Mouse (Mus musculus) neural tube, embryonic 13.5 days (tissue): ENCODE measurements around the gene Fgfr2. TPM values are rescaled to one million over a fixed set of nuclear protein-coding genes. Genes with fewer than 3 reads are reported as not detected.
A peak's percentile ranks its signal among the peaks of the same experiment; 100 is the strongest.

Experiments used
- ATAC-seq: fragments of 200-750 bp; cut with Nextera tagmentation; 2 replicates; pipeline ENCODE4 v1.8.0; 2017; ENCODE audit warnings: low read depth, mild to moderate bottlenecking, moderate TSS enrichment, moderate library complexity
- H3K27ac ChIP-seq: fragments of 300-500 bp; sonication (generic); replicated peaks from 2 replicates; pipeline ENCODE4 v1.5.1; 2015; ENCODE audit warnings: moderate library complexity, mild to moderate bottlenecking, inconsistent platforms
- H3K27me3 ChIP-seq: fragments of 300-500 bp; sonication (generic); 2 replicates; pipeline ENCODE4 v1.6.1; 2015; ENCODE audit warnings: mild to moderate bottlenecking, inconsistent platforms
- H3K36me3 ChIP-seq: fragments of 300-500 bp; sonication (generic); 2 replicates; pipeline ENCODE4 v1.6.1; 2015; ENCODE audit warnings: mild to moderate bottlenecking, inconsistent platforms
- H3K4me1 ChIP-seq: fragments of 300-500 bp; sonication (generic); replicated peaks from 2 replicates; pipeline ENCODE4 v1.6.1; 2015; ENCODE audit warnings: inconsistent platforms
- H3K4me2 ChIP-seq: fragments of 300-500 bp; sonication (generic); 2 replicates; pipeline ENCODE4 v1.6.1; 2015; ENCODE audit warnings: inconsistent platforms, mild to moderate bottlenecking, moderate library complexity
- H3K4me3 ChIP-seq: fragments of 300-500 bp; sonication (generic); 2 replicates; pipeline ENCODE4 v1.5.1; 2015; ENCODE audit warnings: mild to moderate bottlenecking, inconsistent platforms
- H3K9ac ChIP-seq: fragments of 300-500 bp; sonication (generic); 2 replicates; pipeline ENCODE4 v1.6.1; 2015; ENCODE audit warnings: moderate library complexity, mild to moderate bottlenecking, inconsistent platforms
- H3K9me3 ChIP-seq: fragments of 300-500 bp; sonication (generic); 2 replicates; pipeline ENCODE4 v1.6.1; 2016; ENCODE audit warnings: inconsistent platforms
- WGBS: fragments of 180-500 bp; shearing (Covaris S2); methylation state at CpG from one replicate; pipeline ENCODE4 v1.1.7; 2015; 5-methylcytosine and 5-hydroxymethylcytosine counted together
- polyA plus RNA-seq: library from polyadenylated mRNA; unstranded; fragments of >200 nt; fragmentation: Nextera tagmentation; extraction: Ambion mirVana; gene quantifications from 2 replicates; pipeline ENCODE4 v1.2.1, GENCODE M21; 2015

Fgfr2 gene
- polyA plus RNA-seq, 1 experiment from 2014 or later = 22.9 TPM

DNA sequence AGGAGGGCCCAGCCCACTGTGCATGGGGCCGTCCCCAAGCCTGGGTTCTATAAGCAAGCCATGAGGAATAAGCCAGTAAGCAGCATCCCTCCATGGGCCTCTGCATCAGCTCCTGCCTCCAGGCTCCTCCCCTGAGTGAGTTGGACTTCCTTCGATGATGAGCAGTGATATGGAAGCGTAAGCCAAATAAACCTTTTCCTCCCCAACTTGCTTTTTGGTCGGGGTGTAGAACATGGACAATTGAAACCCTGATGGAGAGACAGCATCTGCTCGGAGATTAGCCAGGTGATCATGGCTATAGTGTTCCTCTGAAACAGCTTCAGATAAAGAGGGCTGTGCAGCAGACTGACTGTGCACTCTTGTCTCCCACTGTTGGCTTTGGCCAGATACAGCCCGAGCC is 2155.2 kb downstream of the Fgfr2 start:
- Histone ChIP-seq H3K9ac (no peak overlapping the region), H3K27ac (no peak overlapping the region), H3K36me3 (no peaks in the 10 kb centered on the region), H3K9me3 (no peaks in the 10 kb centered on the region), H3K4me3 (no peak overlapping the region), H3K4me2 (no peak overlapping the region), H3K4me1 (peaks cover 19% of the 10 kb centered on the region), H3K27me3 (no peaks in the 10 kb centered on the region)
- no peak for ATAC-seq
- WGBS = 95% methylated on average over 6 of the region's 6 CpGs

DNA sequence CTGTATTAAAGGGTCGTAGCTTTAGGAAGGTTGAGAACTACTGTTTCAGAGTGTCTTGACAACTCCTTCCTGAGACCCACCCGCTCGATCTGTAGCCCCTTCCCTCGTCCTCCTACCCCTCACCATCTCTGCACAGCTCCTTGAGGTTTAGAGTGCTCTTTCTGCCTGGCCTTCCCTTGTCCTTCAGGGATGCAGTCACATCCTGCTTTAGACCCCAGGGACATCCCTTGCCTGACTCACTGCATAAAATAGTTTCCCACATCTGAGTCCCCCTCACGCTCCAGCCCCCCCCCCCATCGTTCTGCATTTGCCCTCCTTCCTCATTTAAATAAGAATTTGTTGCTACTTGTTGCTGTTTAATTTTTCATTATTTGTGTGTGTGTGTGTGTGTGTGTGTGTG is 2156.3 kb downstream of the Fgfr2 start:
- no peaks in the 10 kb centered on the region for H3K36me3 ChIP-seq
- no peak overlapping the region for H3K4me3 ChIP-seq
- H3K4me1 ChIP-seq = peaks cover 19% of the 10 kb centered on the region
- H3K9ac ChIP-seq = no peak overlapping the region
- WGBS = 78% methylated on average over 6 of the region's 6 CpGs
- H3K27ac ChIP-seq = no peak overlapping the region
- H3K27me3 ChIP-seq = no peaks in the 10 kb centered on the region
- H3K4me2 ChIP-seq = no peak overlapping the region
- no peak for ATAC-seq
- no peaks in the 10 kb centered on the region for H3K9me3 ChIP-seq

DNA sequence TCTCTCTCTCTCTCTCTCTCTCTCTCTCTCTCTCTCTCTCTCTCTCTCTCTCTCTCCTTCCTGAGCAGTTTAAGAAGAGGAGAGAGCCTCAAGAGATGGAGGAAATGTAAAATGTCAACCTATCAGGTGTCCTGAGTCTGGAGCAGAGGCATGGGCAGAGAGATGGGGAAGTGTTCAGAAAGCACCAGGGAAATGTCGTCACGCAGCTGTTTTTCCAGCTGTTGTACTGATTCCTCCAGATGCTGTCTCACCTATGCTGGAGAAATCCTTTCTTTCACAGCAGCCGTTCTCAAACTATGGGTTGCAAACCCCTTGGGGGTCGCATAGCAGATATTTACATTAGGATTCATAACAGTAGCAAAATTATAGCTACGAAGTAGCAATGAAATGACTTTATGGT is 2156.7 kb downstream of the Fgfr2 start:
- no peak for ATAC-seq
- H3K27ac ChIP-seq = 0 out of 2 replicates have a peak overlapping the region, but pooled peaks have one; percentile 24

DNA sequence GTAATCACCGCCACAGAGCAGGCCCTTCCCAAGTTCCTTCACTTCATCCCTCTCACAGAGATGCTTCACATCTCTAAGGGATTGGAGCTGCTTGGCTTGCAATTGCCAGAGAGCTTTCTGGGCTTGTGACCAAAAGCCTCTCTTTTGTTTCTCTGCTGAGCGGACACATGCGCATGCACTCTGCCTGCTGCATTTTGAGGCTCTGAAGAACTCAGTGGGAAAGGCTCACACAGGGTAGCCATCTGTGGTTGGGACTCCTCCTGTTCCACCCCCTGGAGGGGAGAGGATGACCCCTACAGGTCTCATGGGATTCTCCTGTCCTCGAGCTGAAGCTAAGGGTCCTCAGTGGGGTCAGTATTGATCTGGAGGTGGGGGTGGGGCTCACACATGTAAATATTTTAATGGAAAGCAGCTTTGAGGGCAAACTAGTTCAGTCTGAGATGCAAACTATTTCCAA is 2157.2 kb downstream of the Fgfr2 start:
- H3K27ac ChIP-seq = peak overlapping the region; percentile 24; the same call in 1 of the 2 replicates
- no peaks in the 10 kb centered on the region for H3K9me3 ChIP-seq
- peak; percentile 32; the same call in 1 of the 2 replicates for ATAC-seq
- 48% methylated on average over 4 of the region's 4 CpGs for WGBS
- no peaks in the 10 kb centered on the region for H3K36me3 ChIP-seq
- H3K4me3 ChIP-seq = no peak overlapping the region
- H3K4me2 ChIP-seq = no peak overlapping the region
- H3K4me1 ChIP-seq = peaks cover 19% of the 10 kb centered on the region
- H3K27me3 ChIP-seq = no peaks in the 10 kb centered on the region
- no peak overlapping the region for H3K9ac ChIP-seq

More for the DNA sequence above, 2156.7 kb downstream of the Fgfr2 start:
- Histone ChIP-seq H3K4me1 (peaks cover 19% of the 10 kb centered on the region), H3K4me3 (no peak overlapping the region), H3K4me2 (no peak overlapping the region), H3K36me3 (no peaks in the 10 kb centered on the region), H3K9ac (no peak overlapping the region), H3K9me3 (no peaks in the 10 kb centered on the region), H3K27me3 (no peaks in the 10 kb centered on the region)
- 67% methylated on average over 5 of the region's 5 CpGs for WGBS

DNA sequence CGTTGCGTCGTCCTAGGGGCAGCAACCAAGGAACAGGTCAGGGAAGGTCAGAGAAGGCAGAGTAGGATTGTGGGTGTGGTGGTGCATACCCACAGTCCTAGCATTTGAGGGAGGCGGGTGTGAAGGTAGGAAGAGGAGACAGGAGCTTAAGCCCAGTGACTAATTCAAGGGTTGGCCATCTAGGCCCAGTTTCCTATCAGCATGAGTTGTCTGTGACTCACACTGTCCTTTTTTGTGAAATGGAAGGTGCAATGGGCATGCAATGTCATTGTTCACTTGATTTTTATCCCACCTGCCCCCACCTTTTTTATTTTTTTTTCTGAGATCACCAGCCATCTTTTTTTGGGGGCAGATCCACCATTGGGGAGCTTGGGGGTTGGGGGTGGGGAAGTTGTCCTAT is 2157.8 kb downstream of the Fgfr2 start:
- no peak overlapping the region for H3K4me3 ChIP-seq
- H3K9ac ChIP-seq = no peak overlapping the region
- no peak overlapping the region for H3K4me2 ChIP-seq
- H3K9me3 ChIP-seq = no peaks in the 10 kb centered on the region
- 91% methylated on average over 4 of the region's 4 CpGs for WGBS
- peaks cover 19% of the 10 kb centered on the region for H3K4me1 ChIP-seq
- no peak for ATAC-seq
- no peak overlapping the region for H3K27ac ChIP-seq
- no peaks in the 10 kb centered on the region for H3K27me3 ChIP-seq
- no peaks in the 10 kb centered on the region for H3K36me3 ChIP-seq

DNA sequence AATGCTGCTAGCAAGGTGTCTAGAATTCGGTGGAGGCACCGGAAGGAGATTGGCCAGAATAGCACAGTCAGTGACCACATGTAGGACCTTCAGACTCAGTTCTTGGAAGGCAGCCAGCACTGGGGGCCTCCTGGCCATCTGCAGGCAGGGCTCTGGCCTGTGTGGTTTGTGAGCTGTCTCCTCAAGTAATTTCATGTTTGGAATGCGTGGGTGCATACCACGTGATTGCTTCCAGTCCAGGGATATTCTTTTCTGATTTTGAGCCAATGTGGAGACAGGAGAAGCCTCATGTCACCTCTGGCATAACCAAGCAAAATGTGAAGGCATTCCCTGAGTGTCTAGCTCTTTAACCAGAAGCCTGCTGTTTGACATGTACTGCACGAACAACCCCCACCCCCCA is 2158.5 kb downstream of the Fgfr2 start:
- H3K36me3 ChIP-seq = no peaks in the 10 kb centered on the region
- WGBS = 68% methylated on average over 5 of the region's 5 CpGs
- no peaks in the 10 kb centered on the region for H3K9me3 ChIP-seq
- H3K4me1 ChIP-seq = peaks cover 19% of the 10 kb centered on the region
- ATAC-seq = no peak
- no peaks in the 10 kb centered on the region for H3K27me3 ChIP-seq
- H3K4me3 ChIP-seq = no peak overlapping the region
- H3K9ac ChIP-seq = no peak overlapping the region
- no peak overlapping the region for H3K4me2 ChIP-seq
- no peak overlapping the region for H3K27ac ChIP-seq

DNA sequence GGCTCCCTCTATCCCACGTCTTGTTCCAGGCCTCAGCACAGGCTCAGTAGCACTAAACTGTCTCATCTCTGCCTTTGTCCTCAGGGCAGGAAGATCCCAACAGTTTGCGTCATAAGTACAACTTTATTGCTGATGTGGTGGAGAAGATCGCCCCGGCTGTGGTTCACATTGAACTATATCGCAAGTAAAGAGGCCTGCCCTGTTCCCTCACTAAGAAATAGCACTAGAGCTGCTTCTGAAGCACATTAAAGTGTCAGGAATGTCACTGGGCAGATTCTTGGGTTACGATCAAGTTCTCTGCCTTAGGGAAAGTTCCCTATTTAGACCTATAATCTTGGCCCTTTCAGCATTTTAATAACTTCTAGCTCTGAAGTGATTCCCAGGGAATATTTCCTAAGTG is 2161.7 kb downstream of the Fgfr2 start:
- no peak overlapping the region for H3K9ac ChIP-seq
- H3K27ac ChIP-seq = no peak overlapping the region
- no peak overlapping the region for H3K4me3 ChIP-seq
- ATAC-seq = no peak
- no peak overlapping the region for H3K4me2 ChIP-seq
- no peaks in the 10 kb centered on the region for H3K9me3 ChIP-seq
- no peaks in the 10 kb centered on the region for H3K36me3 ChIP-seq
- H3K27me3 ChIP-seq = no peaks in the 10 kb centered on the region
- WGBS = 91% methylated on average over 6 of the region's 6 CpGs
- H3K4me1 ChIP-seq = peaks cover 14% of the 10 kb centered on the region

DNA sequence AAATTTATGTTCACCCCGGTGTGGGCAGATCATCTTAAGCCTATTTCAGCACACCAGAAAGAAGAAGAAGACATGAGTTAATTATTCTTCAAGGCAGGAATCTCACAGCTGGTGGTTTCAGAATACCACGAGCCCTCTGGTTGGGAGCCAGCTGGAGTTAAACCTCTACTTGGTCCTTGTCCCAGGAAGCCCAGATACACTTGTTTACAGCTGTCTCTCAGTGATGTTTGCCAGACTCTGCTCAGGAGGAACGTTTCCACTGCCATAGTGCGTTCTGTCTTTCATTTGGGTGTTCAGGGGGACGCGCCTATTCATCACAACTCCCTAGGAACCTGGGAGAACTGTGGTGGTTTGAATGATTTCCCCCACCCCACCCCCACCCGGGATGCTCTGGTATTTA is 2163.3 kb downstream of the Fgfr2 start:
- WGBS = 60% methylated on average over 7 of the region's 7 CpGs

DNA sequence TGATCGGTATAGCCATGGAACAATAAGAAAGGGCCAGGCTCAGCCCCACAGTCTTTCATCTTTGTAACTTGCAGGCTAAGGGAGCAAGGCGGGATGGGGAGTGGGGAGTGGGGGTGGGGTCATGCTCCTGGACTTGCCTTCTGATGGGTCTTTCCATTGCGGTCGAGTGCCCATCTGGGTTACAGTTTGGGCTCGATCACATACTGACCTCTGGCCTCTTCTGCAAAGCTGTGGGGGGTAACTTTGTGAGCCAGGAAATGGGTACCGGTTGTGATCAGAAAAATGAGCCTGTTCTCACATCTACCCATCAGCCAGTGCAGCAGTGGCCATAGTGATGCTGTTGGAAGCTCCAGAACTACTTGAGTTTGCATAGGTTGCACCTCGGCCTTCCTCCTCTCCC is 2164.6 kb downstream of the Fgfr2 start:
- no peaks in the 10 kb centered on the region for H3K9me3 ChIP-seq
- WGBS = 66% methylated on average over 7 of the region's 7 CpGs
- no peak for ATAC-seq

More for the DNA sequence above, 2163.3 kb downstream of the Fgfr2 start:
- H3K27me3 ChIP-seq = no peaks in the 10 kb centered on the region
- H3K9me3 ChIP-seq = no peaks in the 10 kb centered on the region
- no peak overlapping the region for H3K4me3 ChIP-seq
- H3K36me3 ChIP-seq = no peaks in the 10 kb centered on the region
- 0 out of 2 replicates have a peak overlapping the region, but pooled peaks have one; percentile 15 for H3K27ac ChIP-seq
- no peak overlapping the region for H3K4me2 ChIP-seq
- H3K9ac ChIP-seq = no peak overlapping the region
- H3K4me1 ChIP-seq = peaks cover 5% of the 10 kb centered on the region
- ATAC-seq = no peak

DNA sequence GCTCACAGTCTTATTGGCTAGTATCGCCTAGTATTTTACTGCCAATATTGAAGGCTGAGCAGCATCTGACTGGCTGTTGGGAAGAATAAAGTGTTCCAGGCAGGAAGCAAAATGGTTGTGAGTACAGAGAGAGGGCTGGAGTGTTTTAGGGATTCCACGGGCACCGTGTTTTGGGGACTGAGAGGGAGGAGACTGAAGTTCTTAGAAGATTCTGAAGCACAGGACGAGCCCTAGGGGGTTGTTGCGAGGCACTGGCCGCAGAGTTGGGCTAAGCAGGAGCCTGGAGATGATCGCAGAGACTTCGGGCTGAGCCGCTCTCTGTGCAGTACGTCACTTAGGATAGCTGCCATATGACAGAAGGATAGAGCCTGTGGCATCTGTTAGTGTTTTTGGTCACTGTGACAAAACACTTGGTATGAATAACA is 2169.0 kb downstream of the Fgfr2 start:
- ATAC-seq = no peak
- H3K4me2 ChIP-seq = no peak overlapping the region
- no peak overlapping the region for H3K9ac ChIP-seq
- H3K9me3 ChIP-seq = no peaks in the 10 kb centered on the region
- no peaks in the 10 kb centered on the region for H3K36me3 ChIP-seq
- 0 out of 2 replicates have a peak, but pooled peaks cover 3% of the 10 kb centered on the region for H3K4me1 ChIP-seq
- no peak overlapping the region for H3K4me3 ChIP-seq
- 92% methylated on average over 10 of the region's 10 CpGs for WGBS
- no peak overlapping the region for H3K27ac ChIP-seq
- H3K27me3 ChIP-seq = no peaks in the 10 kb centered on the region

More for the DNA sequence above, 2164.6 kb downstream of the Fgfr2 start:
- Histone ChIP-seq H3K9ac (no peak overlapping the region), H3K36me3 (no peaks in the 10 kb centered on the region), H3K4me2 (no peak overlapping the region), H3K4me1 (no peaks in the 10 kb centered on the region), H3K27ac (no peak overlapping the region), H3K4me3 (no peak overlapping the region), H3K27me3 (no peaks in the 10 kb centered on the region)

DNA sequence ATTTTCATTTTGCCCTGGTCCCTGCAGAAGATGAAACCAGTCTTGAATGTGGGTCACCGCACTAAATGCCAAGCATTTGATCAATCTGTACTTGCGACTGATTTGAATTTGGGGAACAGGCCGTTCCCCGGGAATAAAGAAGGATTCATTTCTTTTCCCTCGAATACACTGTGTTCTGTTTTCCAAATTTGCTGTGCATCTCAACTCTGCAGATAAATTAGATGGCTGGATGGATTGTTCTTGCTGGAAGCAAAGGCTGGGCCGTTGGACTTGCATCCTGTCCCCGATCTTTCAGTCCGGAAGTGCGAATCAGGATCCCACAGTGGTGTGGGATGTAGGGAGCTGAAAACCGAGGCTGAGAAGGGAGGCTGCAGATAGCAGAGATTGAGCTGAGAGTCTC is 2169.8 kb downstream of the Fgfr2 start:
- Histone ChIP-seq H3K27me3 (no peaks in the 10 kb centered on the region), H3K27ac (no peak overlapping the region), H3K36me3 (no peaks in the 10 kb centered on the region), H3K9ac (no peak overlapping the region), H3K9me3 (no peaks in the 10 kb centered on the region), H3K4me2 (no peak overlapping the region), H3K4me1 (0 out of 2 replicates have a peak, but pooled peaks cover 4% of the 10 kb centered on the region), H3K4me3 (no peak overlapping the region)
- 89% methylated on average over 10 of the region's 10 CpGs for WGBS
- ATAC-seq = no peak

DNA sequence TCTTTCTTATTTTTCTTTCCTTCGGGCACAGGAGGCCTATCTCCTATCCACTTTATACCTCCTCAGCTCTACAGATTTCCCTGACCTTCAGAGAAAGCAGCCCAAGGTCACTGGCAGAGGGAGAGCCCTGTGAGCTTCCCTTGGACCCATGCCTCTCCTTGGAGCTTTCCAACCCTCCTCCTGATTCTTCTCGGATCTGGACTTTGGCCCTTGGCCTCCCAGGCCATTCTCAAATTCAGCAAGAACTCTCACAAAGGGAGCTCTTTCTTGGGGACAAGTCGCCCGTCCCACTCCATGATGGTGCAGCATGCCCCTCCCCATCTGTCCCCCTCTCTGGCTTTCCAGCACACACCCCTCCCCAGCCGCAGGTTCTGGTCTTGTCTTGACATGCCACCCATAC is 2172.1 kb downstream of the Fgfr2 start:
- Histone ChIP-seq H3K27ac (no peak overlapping the region), H3K4me2 (no peak overlapping the region), H3K9me3 (no peaks in the 10 kb centered on the region), H3K4me3 (no peak overlapping the region), H3K36me3 (no peaks in the 10 kb centered on the region), H3K4me1 (0 out of 2 replicates have a peak, but pooled peaks cover 4% of the 10 kb centered on the region), H3K27me3 (no peaks in the 10 kb centered on the region), H3K9ac (no peak overlapping the region)
- ATAC-seq = no peak
- WGBS = 81% methylated on average over 5 of the region's 5 CpGs

DNA sequence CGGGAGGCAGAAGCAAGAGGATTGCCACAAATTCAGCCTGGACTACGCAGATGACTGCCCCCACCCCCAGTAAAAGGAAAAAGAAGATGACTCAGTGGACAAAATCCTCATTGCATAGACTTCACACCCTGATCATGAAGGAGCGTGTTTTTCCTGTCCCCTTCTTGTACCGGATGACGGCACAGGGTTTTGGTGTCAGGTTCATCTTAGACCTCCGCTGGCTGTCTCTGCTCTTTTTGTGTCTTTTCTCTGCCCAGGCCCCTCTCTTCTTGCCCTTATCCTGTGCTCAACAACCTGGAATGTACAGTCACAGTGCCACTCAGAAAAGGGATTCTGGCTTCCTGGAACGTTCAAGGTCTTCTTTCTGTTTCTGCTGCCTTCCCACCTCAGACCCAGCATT is 2172.7 kb downstream of the Fgfr2 start:
- Histone ChIP-seq H3K9me3 (no peaks in the 10 kb centered on the region), H3K27me3 (no peaks in the 10 kb centered on the region), H3K4me3 (no peak overlapping the region), H3K36me3 (no peaks in the 10 kb centered on the region), H3K4me2 (no peak overlapping the region), H3K9ac (no peak overlapping the region), H3K4me1 (0 out of 2 replicates have a peak, but pooled peaks cover 4% of the 10 kb centered on the region), H3K27ac (no peak overlapping the region)
- 92% methylated on average over 7 of the region's 7 CpGs for WGBS
- ATAC-seq = no peak
